Mouse (Mus musculus): ENCODE results near the gene Sipa1l1.
A peak's percentile ranks its signal among the peaks of the same experiment; 100 is the strongest.

Gene Sipa1l1

DNA sequence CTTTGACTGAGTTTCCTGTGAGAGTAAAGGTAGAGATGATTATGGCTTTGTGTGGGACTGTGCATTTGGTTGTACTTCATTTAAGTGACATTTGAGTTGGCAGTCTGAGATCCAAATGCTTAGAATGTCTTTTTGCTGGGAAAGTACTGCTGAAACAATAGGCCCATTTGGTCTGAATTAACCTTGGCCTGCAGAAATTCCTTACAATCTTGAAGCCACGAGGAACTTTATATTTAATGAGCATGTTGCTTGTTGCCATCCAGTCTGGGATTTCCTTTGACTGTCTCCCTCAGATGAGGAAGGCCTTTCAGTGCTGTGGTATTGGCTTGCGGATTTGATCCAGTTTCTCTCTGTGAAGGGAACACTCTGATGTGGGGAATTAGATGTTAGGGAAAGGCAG is 43.9 kb downstream of the Sipa1l1 start:
- DNase-seq (ENCODE audit: low read depth): no peak

DNA sequence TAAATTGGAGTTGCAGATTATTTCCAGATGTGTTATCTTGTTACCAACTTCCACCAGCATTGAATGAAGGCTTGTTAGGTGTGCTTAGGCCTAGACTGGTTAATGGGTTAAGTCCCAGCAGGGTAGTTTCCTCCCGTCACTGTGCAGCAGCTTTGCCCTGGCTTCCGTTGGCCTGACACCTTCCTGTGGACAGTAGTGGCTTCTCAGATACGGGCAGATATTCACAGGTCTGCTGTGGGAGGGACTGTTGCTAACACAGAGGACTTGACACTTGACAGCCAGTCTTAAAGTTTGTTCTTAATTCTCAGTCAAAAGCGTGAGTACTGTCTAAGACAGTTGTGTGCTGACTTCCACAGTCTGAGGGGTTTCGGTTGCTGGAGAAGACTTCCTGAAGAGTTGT is 45.8 kb downstream of the Sipa1l1 start:
- peak; percentile 57 for DNase-seq (ENCODE audit: low read depth)

DNA sequence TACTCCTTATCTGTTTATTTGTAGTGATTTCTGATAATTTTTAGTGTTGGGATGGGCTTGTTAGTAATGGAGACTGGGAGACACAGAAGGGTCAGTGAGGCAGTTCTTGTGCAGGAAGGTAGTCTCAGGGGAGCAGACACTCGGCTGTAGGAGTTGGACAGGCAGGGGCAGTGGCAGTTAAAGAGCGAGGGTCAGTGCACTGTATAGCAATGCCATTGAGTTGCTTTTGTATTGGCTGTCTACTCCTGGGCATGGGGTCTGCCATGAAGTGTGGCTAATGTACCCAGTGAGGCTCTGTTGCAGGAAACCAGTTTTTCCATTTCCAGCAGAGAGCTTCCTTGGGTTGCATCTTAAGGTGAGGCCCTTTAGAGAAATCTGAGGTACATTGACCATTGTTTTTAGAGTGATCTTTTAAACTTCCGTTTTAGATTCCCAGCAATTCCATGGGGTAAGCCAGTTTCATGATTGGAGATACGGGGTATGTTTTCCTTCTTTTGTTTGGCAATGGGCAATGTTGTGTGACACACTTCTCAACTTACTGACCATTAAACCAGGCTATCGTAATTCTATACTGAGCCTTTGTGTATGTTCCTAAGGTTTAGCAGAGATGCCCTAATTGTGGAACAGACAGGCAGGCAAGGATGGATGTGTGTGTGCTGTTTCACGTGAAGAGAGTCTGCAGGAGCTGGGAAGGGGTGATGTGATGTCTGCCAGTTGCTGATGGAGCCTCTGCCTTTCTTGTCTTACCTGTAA is 47.9 kb downstream of the Sipa1l1 start:
- DNase-seq (ENCODE audit: low read depth): no peak

DNA sequence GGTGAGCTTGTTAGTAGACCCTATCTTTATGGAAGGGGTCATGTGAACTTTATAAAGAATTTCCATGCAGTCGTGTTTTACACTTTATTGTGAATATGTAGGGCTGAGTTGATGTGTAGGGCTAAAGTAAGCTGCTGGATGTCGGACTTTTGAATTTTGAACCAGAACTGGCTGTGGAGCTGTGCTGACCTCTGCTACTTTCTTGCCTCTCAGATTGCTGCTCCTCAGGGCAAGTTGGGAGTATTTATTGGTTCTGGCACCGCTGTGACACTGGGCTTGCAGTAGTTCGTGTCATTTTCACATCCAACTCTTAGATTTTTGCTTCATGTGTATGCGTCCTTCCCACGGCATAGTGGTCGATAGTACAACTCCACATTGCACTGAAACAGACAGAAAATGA is 49.1 kb downstream of the Sipa1l1 start:
- no peak for DNase-seq (ENCODE audit: low read depth)

DNA sequence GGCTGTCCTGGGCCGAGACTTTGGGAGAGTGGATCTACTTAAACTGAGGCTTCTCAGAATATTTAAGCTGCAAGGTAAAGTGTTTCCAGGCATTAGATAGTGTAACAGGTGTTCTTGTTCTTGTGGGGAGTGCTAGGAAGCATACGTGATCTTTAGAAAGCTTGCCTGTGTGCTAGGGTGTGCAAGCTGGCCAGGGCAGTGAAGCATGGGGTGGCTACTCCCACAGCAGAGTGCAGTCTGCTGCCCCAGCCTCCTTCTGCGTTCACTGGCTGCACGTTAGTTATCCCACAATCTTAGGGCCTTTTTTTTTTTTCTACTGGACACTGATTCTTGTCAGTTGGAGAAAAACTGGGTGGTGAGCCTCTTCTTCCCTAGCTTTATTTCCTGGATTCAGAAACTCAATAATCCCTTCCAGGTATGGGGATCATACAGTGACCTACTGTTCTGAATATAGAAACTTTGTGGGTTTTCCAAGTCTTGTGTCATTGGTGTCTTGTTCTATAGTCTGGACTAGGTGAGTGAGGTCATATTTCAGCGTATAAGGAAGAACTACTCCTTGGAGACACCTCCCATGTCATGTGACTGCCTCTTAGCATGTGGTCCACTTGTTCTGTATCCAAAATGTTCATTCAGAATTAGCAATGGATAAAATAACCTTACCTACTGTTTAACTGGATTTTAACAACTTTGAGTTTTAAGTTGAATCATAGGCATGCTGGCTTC is 51.4 kb downstream of the Sipa1l1 start:
- peak; percentile 41 for DNase-seq (ENCODE audit: low read depth)

DNA sequence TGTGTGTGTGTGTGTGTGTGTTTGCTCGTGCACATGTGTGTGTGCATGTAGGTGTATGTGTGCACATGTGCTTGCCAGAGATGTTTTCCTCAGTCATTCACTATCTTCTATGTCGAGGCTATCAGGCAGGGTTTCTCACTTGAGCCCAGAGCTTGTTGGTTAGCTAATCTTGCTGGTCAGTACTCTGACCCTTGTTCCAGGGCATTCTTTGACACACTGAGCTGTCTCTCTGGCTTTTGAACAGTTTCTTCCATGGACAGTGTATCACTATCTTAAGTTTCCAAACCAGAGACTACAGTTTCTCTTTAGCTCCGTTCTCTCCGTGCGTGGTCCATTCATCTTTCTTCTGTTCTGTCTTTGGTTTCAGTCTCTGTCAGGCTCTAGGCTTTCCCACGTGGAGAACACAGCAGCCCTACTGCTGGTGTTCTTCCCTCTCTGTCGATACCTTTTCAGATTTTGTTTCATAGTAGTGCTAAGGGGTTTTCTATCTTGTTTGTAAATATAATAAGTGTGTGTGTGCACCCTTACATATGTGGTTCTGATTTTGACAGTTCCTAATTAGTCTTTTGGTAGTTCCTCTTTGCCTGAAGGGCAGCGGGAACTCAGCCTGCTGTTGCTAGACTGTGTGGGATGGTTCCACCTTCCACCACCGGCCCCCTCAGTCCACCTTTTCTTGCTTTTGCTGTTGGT is 54.2 kb downstream of the Sipa1l1 start:
- DNase-seq (ENCODE audit: low read depth): no peak

DNA sequence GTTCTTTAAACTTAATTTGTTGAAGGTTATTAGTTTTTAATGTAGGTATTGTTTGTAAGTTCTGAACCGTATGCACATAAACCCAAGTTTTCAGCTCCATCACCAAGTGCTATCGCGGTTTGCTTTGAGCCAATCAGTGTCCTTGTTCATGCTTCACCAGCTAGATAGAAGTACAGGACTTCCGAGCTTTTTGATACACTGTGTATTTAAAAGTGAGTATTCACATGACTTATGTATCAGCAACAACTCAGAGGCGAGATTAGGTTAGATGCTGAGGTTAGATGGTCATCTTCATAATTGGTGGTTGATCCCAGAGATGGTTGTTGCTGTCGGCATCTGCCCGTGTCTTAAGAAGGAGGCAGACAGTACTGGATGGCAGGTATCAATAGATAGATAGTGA is 55.7 kb downstream of the Sipa1l1 start:
- no peak for DNase-seq (ENCODE audit: low read depth)

DNA sequence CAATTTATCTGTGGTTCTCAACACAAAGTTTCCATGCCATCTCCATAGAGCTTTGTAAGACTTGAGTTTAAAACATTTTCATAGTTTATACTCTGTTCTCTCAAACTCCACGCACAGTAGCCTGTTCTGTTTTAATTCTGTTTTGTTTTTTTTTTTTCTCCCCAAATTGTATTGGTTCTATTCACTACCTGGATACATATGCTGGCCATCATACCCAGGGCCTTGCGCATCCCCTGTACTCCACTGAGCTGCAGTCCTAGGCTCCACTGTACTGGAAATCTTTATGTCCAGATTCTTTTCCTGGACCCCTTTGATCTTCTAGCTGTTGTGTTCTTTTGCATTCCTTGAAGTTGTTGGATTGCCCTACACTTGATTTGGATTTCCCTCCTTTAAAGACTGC is 56.2 kb downstream of the Sipa1l1 start:
- DNase-seq (ENCODE audit: low read depth): no peak

DNA sequence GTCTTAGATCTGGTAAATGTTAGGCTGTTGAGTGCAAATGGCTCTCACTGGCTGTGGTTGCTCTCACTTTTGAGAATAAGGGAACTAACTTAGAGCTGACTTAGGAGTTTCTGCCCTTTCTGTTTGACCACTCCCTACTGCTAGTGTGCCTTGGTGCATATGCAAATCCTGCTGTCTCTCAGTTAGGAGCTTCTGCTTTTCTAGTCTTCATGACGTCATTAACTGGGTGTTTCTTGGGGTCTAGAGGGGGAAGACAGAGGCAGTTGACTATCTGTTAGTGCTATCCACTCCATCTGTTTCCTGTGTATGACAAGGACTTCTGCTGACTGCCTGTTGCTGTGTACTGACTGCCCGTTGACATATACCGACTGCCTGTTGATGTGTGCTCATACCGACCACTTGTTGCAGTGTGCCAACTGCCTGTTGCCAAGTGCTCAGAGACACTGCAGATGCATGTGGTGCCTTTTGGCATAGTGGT is 56.7 kb downstream of the Sipa1l1 start:
- DNase-seq (ENCODE audit: low read depth): peak; percentile 100

DNA sequence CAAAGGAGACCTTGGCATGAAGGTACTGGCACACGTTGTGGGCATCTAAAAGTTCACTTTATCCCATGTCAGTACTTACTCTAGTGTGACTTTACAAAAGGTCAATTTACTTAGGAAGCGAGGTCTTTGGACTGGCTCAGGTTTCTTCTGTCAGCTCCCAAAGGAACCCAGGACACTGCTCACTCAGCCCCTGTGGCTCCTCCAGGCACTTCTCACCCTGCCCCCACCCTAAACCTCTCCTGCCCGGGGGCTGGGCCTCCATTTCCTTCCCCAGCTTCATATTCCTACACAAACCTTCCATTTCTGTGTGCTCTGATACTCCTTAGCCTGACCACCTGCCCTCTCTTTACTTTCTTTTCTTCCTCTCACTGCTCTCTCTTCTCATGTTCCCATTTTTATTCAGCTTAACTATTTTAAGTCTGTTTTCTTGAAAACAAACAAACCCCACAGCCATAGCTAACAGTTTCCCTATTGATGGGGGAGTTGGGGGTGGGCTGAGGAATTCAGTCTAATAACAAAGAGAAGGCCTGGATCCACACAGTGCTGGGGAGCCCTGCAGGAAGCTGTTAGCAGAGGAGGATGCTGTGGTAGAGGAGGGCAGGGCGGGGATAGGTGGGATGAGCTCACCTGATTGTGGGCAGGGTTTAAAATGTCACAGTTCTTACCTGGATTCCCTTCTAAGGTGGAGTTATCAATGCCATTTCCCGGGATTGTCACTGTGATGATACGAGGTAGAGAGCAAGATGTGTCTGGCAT is 57.4 kb downstream of the Sipa1l1 start:
- DNase-seq (ENCODE audit: low read depth): no peak

DNA sequence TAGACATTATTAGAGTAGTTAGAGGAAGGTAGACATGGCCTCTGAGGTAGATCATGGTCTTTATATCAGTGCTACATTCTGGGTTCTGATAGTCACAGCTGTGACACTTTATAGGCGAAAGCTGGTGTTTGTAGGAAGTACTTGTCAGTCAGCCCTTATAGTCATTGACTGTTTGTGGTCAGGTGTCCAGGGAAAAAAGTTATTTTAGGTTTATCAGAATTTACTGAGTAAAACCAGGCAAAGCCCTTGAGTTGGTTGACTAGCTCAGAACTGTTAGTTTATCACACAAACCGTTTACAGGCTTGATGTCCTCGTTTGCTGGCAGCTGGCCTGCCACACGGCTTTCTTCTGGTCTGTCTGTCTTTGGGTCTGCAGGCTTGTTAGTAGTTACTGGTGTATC is 61.0 kb downstream of the Sipa1l1 start:
- DNase-seq (ENCODE audit: low read depth): peak; percentile 76

DNA sequence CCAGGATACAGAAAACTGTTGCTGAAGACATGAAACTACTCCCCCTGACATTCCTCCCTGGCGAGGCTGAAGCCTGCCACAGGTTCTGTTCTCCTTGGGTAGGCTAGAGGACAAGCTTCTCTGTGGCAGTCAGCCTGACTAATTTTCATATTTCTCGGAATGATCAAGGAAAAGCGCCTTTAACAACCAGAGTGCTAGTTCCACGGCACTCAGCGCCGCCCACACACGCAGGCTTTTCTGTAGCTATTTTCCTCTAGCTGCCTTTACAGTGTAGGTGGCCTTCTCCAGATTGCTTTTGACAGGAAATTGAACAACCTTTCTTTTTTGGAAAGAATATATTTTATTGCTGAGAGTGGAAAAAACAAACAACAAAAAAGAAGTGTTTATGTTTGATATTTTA is 62.1 kb downstream of the Sipa1l1 start:
- DNase-seq (ENCODE audit: low read depth): no peak

DNA sequence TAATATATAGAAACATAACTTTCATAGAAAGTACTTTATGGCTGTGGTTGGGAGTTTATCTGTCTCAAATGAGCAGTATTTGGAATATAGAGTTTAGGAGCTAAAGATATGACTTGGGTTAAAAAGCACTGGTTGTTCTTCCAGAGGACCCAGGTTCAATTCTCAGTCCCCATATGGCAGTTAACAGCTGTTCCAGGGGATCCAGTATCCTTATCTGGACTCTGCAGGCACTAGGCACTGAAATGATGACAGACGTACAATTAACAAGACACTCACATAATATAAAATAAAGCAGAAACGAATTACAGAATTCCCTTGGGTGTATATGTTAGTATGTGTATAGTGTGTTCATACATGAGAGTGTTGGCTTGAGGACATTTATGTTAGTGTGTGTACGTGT is 64.1 kb downstream of the Sipa1l1 start:
- DNase-seq (ENCODE audit: low read depth): no peak

DNA sequence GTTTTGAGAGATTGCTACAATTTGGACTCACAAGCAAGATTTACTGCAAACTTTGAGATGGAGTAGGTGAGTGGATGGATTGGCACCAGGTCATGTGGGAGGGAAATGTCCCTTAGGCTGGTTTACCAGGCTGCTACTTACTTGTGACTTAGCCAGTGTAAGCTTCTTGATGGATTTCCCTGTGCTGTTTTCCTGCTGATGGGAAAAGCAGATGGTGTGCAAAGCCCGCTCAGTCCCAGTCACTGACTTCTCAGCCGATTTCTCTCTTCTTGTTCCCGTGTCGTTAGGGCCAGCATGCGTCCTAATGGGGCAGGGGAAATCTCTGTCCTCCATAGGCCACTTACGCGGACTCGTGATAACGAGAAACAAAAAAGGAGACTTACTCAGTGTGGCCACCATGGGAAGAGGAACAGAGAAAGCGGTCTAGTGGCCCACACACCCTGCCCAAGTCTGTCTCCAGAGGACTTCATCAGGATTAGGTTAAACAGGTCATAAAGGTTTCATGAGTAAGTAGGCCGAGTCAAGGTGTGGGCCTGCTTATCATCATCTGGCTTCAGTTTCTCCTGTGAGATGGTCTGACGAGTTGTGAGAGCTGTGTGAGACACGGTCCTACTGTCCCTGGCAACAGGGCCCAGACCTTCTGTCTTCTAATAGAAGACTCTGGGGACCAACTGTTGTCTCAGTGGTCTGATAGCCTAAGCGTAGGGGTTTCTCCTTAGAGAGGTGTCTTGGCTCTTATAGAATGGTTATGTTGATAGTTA is 65.5 kb downstream of the Sipa1l1 start:
- no peak for DNase-seq (ENCODE audit: low read depth)

DNA sequence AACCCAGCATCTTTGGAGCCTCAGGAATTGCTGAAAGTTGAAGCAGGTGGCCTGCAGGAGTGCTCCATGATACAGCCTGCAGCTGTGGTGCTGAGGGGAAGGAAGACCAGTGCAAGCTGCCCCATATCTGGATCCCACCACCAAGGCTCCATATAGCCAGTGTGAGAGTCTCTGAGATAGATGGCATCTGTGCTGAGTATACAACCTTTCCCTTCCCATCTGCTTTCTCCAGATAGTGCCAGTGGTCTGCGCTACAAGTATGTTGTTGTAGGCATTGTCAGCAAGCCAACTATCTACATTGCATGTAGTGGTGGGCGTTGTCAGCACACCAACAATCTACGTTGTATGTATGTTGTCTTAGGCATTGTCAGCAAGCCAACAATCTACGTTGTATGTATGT is 68.0 kb downstream of the Sipa1l1 start:
- DNase-seq (ENCODE audit: low read depth): no peak

DNA sequence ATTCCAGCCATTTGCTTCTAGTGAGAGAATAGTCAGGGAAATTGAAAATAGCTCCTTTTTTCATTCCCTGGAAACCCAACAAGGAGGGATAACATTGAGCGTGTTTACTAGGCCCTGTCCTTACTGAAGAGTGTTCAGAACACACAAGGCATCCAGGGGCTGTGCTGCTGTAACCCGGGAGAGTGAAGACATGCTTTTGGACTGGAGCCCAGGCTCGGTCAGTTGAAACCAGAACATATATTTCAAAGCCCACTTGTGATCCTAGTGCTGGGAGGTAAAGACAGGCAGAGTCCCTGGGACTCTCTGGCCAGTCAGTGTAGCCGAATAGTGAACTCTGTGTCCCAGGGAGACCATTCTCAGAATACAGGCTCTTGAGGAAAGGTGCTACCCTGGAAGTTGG is 68.8 kb downstream of the Sipa1l1 start:
- no peak for DNase-seq (ENCODE audit: low read depth)

DNA sequence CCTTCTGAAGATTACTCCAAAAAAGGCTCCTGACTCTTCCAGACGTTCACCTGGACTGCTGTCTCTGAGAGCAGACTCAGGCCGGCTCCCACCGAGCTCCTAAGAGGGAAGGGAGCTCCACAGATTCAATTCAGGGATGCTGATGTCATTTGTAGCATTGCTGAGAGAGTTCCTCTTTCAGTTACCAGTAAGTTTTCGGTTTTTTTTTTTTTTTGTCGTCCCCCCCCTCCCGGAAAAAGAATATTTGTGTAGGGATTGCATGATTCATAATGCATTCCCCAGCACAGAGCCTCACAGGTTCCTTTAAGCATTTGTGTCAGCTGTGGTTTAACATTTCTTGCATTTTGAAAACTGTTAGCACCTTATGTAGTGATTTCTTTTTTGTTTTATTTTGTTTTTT is 71.6 kb downstream of the Sipa1l1 start:
- no peak for DNase-seq (ENCODE audit: low read depth)

DNA sequence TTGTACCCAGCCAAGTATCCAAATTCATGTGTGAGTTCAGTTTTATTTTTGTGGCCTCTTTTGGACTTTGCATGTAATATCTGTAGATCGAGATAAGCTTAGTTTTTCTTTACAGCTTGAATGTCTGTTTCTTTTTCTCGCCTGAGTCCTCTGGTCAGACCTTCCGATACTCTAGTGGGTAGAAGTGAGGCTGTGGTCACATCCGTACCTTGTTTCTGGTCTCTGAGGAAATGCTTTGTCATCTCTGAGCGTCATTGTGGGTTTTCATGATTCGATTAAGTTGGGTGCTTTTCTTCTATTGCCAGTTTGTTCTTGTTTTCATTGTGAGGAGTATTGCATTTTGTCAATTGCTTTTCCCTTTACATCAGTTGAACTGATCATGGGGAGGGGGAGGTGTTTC is 76.1 kb downstream of the Sipa1l1 start:
- peak; percentile 99 for DNase-seq (ENCODE audit: low read depth)

DNA sequence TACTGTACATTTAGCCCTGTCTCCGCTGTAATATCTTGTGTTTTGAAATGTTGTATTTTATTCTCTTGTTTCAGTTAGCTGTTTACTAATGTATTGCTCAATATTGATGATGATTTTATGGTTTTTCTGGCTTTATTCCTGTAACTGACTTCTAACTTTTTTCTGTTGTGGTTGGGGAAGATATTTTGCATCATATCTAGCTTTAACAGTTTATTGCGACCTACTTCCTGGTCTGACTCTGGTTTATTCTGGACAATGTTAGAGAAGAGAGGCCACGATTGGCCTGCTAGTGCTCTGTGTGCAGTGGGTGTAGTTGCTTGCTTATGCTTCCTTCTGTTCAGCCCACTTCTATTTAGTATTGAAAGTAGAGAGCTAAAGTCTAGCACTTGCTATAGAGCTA is 77.3 kb downstream of the Sipa1l1 start:
- peak; percentile 88 for DNase-seq (ENCODE audit: low read depth)

DNA sequence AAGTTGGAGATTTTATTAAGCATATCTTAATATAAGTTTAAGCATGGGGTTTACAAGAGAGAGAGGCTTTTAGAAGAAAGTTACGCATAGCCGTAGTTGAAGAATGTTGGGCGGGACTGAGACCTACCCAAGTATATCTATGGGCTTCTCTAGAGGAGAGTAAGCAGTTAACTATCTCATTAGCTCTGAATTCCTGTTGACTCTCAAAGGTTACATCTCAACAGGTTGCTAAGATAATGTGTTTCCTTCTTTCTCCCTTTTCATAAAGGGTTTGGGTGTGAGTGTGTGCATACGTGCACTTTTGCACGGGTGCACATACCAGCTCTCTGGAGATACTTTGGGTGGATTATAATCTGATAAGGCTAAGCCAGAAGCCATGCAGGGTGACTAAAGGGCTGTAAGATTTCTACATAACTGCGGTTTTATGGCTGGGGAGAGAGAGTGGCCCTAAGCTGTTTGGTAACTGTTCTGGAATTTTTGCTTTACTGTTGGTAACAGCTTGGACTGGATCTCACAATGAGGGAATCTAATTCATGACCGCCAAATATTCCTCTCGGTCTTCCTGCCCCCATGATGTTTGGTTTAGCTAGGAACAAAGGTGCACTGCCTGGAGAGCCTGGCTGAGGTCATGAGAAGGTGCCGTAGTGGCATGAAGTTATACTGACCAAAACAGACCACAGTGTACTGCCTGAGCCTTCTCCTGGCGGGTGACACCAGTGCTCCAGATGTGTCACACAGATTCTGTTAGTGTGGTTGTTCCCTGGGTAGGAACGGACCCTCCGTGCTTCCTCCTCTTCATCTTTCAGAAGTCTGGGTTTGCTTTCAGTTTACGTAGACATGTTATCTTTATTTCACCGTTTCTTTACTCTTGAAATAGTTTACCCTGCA is 78.5 kb downstream of the Sipa1l1 start:
- DNase-seq (ENCODE audit: low read depth): peak; percentile 78

DNA sequence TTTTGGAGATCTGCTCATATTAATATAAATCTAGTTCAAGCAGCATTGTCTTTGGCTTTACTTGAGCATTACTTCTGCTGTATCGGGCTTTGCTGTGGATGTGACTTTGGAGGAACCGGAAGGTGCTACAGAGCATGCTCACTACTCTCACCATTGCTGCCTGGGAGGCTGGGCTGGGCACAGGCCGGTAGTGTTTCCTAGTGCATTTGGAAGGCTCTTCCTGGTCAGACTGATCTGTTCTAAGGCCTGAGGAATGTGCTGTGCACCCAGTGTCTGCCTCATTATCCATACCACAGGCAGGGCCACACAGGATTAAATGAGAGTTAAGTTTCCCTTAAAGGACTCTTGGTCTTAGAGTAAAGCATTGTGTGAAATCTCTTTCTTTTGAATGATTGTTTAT is 79.4 kb downstream of the Sipa1l1 start:
- no peak for DNase-seq (ENCODE audit: low read depth)
